Mouse (Mus musculus): ENCODE measurements around the gene Sash1.

- TF ChIP-seq POLR2A (IDR thresholded peaks at IDR 0.05; ENCODE audit: borderline replicate concordance, control insufficient read depth, low read depth, low read length), result no peak
- TF ChIP-seq CTCF (IDR thresholded peaks at IDR 0.05; ENCODE audit: control insufficient read depth, insufficient read depth, low read length), result no peak
Measured at GRCm38 (mm10) chr10:8757429-8757931, 128.4 kb downstream of the Sash1 start.

Data from bone marrow, adult 2 months (tissue).